Mouse (Mus musculus) splenic B cell, adult 2 months (primary cell): ENCODE measurements around the gene Stub1.

Experiments used
- DNase-seq: peaks from one replicate; pipeline ENCODE4 v3.0.0-alpha.2; 2011; ENCODE audit warnings: low read depth, low spot score
- H3K27me3 ChIP-seq: 2 replicates; pipeline ENCODE4 v1.6.1; 2012; ENCODE audit warnings: mild to moderate bottlenecking, low read length, moderate library complexity, mixed read lengths; ENCODE audit not compliant: control insufficient read depth, poor library complexity, insufficient read depth, severe bottlenecking
- H3K36me3 ChIP-seq: 2 replicates; pipeline ENCODE4 v1.6.1; 2012; ENCODE audit warnings: mild to moderate bottlenecking, low read length, moderate library complexity, mixed read lengths; ENCODE audit not compliant: control insufficient read depth, poor library complexity, insufficient read depth, severe bottlenecking

The Stub1 gene

GRCm38 (mm10) chr17:25835816-25836215 is 2.6 kb upstream of the Stub1 start:
- Histone ChIP-seq H3K36me3 (peaks cover 5% of the 10 kb centered on the region; the same call in 1 of the 2 replicates), H3K27me3 (no peaks in the 10 kb centered on the region)
- DNase-seq, result no peak

GRCm38 (mm10) chr17:25835301-25835700 is 2.1 kb upstream of the Stub1 start:
- Histone ChIP-seq H3K36me3 (peaks cover 8% of the 10 kb centered on the region; the same call in 1 of the 2 replicates), H3K27me3 (no peaks in the 10 kb centered on the region)
- no peak for DNase-seq

GRCm38 (mm10) chr17:25834595-25835222 is 1.5 kb upstream of the Stub1 start:
- Histone ChIP-seq H3K36me3 (peaks cover 8% of the 10 kb centered on the region; the same call in 1 of the 2 replicates), H3K27me3 (no peaks in the 10 kb centered on the region)
- DNase-seq, result no peak

- no peaks in the 10 kb centered on the region for H3K27me3 ChIP-seq
- H3K36me3 ChIP-seq, result peaks cover 6% of the 10 kb centered on the region; the same call in 1 of the 2 replicates
- DNase-seq, result no peak
Observed at GRCm38 (mm10) chr17:25833961-25834594, 874 bp upstream of the Stub1 start.

GRCm38 (mm10) chr17:25832436-25833290 is 541 bp downstream of the Stub1 start:
- DNase-seq, result peak; percentile 99
- Histone ChIP-seq H3K36me3 (peaks cover 6% of the 10 kb centered on the region; the same call in 1 of the 2 replicates), H3K27me3 (no peaks in the 10 kb centered on the region)

- H3K36me3 ChIP-seq, result peaks cover 6% of the 10 kb centered on the region; the same call in 1 of the 2 replicates
- DNase-seq, result no peak
- no peaks in the 10 kb centered on the region for H3K27me3 ChIP-seq
Observed at GRCm38 (mm10) chr17:25831451-25832281, 1.5 kb downstream of the Stub1 start.

GRCm38 (mm10) chr17:25830806-25831431 is 2.3 kb downstream of the Stub1 start:
- Histone ChIP-seq H3K36me3 (peaks cover 6% of the 10 kb centered on the region; the same call in 1 of the 2 replicates), H3K27me3 (no peaks in the 10 kb centered on the region)
- no peak for DNase-seq

GRCm38 (mm10) chr17:25830200-25830753 is 2.9 kb downstream of the Stub1 start:
- Histone ChIP-seq H3K27me3 (no peaks in the 10 kb centered on the region), H3K36me3 (peaks cover 6% of the 10 kb centered on the region; the same call in 1 of the 2 replicates)
- no peak for DNase-seq

- Histone ChIP-seq H3K36me3 (peaks cover 6% of the 10 kb centered on the region; the same call in 1 of the 2 replicates), H3K27me3 (no peaks in the 10 kb centered on the region)
- no peak for DNase-seq
Observed at GRCm38 (mm10) chr17:25829558-25830017, 3.6 kb downstream of the Stub1 start.

- DNase-seq, result peak; percentile 79
- Histone ChIP-seq H3K27me3 (no peaks in the 10 kb centered on the region), H3K36me3 (peaks cover 6% of the 10 kb centered on the region; the same call in 1 of the 2 replicates)
Observed at GRCm38 (mm10) chr17:25828712-25829557, 4.3 kb downstream of the Stub1 start, which contains the start of gene Jmjd8. Gene Jmjd8, plus strand, starts transcription at chr17:25828867.

GRCm38 (mm10) chr17:25828223-25828594 is 5.0 kb downstream of the Stub1 start:
- no peak for DNase-seq
- Histone ChIP-seq H3K36me3 (peaks cover 6% of the 10 kb centered on the region; the same call in 1 of the 2 replicates), H3K27me3 (no peaks in the 10 kb centered on the region)

- H3K27me3 ChIP-seq, result no peaks in the 10 kb centered on the region
- no peak for DNase-seq
- peaks cover 6% of the 10 kb centered on the region; the same call in 1 of the 2 replicates for H3K36me3 ChIP-seq
Observed at GRCm38 (mm10) chr17:25827546-25828222, 5.5 kb downstream of the Stub1 start.
